Mouse (Mus musculus): ENCODE measurements at regions not wholly inside any gene's neighbourhood (a gene's known extent, or its start where the extent isn't known, plus 50 kb on each side); places are given as distances from the start of the nearest gene placed in this dataset.

DNA sequence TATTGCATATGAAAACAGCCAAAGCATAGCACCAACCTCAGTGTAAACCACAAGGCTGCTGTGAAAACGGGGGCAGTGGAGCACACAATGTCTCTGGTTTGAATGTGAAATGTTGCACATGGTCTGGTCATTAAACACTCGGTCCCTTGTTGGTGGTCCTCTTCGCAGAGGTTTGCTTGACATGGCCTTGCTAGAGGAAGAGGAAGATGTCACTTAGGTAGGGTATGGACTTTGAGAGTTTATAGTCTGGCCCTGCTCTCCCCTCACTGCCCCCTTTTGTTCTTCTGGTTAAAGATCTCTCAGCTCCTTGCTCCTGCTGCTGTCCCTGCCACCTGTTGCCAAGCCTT, 125.9 kb upstream of the Ift57 start:
- no peak for DNase-seq (ENCODE audit: low spot score in 2 of 2)

DNA sequence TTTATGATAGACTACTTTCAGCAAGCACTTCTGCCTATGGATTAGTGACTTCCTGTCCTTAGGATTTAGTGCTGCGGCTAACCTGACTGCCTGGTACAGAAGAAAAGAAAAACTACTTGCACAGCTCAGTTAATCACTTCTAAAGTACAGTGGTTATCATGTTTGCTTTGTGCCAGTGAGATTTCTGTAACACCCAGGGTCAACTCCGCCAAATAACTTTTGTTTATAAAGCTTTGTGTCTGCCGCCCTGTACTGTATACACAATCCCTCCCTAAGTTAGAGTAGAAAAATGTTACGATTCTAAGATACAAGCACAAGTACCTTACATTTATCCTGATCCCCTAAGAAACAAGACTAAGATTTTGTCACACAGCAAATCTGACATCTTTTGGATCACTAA, 120.1 kb upstream of the Ift57 start:
- DNase-seq (ENCODE audit: low spot score in 2 of 2) = no peak

DNA sequence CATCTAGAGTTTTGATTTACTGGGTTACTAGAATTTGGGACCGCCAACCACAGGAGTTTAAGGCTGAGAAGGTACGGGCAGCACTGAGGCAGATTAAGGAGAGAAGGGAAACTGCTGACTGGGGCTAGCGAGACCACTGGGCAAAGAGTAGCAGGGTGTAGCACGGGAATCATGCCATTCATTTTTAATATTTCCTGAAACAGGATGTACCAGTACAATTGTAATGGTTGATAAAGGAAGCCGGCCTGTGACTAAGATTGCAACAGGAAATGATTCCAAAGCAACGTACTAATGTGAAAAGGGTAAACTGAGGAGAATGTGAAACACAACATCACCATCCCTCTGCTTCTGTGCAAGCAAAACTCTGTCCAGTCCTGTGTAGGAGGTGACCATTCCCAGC, 118.3 kb upstream of the Ift57 start:
- DNase-seq (ENCODE audit: low spot score in 2 of 2) = no peak

DNA sequence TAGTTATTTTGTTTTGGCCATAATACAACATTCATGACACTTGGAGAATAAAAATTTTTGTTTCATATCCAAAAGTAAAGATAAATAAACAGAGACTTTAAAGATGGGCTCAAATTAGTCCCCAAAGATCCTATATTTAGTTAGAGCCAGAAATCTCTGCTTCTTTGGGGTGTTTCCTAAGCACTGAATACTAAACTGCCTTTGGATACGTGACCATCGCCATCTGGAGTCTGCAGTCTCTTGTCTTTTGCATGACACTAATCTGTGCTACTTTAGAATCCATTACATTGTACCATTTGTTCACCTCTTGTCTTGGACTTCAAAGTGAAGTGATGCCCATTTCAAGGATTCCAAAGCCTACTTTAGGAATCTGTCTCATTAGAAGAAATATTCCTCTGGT, 92.5 kb upstream of the Ift57 start:
- no peak for DNase-seq (ENCODE audit: low spot score in 2 of 2)

DNA sequence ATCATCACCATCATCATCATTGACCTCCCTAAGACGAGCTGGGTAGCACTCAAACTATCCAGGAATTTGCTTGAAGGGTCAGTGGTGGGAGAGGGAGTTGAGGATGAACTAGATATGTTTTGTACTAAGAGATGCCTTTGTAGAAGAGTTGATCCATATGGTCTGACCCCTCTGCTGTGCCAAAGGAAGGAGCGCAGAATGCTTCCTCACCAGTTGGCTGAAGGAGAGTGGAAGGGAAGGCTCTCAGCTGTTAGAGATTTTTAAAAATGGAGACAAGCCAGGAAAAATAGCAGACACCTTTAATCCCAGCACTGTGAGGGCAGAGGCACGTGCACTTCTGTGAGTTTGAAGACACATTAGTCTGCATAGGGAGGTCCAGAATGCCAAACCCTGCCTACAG, 84.2 kb upstream of the Ift57 start:
- DNase-seq (ENCODE audit: low spot score in 2 of 2) = no peak

DNA sequence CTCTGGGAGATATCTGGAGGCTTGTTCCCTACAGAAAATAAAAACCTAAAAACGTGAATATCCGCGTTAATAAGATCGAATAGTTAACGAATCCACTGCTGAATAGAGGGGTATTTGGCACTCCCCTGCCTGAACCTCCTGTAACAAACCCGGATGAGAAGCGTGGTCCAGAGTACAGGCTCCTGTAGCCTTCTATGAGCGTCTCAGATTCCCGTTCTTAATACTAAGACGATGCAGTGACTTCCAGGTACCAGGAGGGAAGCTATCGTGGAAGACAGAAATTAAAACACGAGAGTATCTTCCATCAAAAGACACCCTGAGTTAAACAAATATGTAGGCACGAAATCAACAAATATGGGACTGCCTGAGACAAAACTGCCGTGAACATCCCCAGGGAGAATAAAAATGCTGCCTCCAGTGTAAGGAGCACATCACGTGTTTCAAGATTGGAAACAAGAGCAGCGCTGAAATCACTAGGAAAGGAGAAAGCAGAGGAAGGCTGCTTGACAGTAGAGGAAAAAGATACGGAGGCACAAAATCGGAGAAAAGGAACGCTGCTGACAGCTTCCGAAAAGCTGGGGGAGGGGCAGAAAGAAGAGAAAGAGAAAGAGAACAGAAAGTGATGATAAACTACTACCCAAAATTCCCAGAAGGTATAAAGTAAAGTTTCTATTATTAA, 83.6 kb upstream of the Ift57 start:
- DNase-seq (ENCODE audit: low spot score in 2 of 2) = no peak

DNA sequence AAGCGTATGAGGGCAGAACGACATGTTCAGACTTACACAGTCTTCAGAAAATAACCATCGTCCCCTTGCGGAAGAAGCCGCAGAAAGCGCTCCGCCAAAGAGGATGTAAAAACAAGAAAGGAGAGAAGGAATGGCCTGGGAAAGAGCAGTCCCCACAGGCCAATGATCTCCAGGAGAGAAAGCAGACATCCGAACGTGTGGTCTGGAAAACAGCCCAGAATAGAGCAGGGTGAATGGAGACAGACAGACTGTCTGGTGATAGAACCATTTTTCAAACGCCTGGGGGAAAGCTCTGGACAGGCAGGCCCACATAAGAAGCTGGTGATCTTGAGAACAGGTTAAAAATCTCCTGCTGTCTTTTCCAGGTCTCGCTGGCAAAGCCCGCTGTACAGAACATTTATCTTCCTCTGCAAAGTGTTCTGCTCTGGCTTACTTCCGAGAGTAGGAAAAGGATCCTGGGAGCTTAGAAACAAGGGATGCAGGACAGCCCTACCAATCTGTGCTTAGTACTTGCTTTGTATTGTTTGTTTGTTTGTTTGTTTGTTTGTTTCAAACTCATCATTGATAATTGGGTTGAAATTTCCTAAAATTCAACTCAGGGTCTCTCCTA, 82.7 kb upstream of the Ift57 start:
- DNase-seq (ENCODE audit: low spot score in 2 of 2) = no peak

DNA sequence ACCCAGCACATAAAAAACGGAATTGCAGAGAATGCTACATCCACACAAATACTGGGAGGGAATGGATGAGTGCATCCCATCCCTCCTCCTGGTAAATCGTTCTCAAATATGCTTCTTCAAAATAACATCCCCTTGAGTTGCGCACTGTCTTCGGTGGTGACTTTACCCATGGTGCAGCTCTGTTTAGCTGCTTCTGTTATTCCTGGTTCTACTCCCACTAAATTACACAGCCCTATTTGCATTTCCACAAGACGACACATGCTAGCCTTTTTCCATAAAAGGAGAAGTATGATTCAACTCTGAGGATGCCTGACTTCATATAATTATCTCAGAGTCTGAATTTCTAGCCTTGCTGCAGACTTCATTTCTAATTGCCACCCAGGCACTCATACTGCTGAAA, 65.5 kb upstream of the Ift57 start:
- no peak for DNase-seq (ENCODE audit: low spot score in 2 of 2)

DNA sequence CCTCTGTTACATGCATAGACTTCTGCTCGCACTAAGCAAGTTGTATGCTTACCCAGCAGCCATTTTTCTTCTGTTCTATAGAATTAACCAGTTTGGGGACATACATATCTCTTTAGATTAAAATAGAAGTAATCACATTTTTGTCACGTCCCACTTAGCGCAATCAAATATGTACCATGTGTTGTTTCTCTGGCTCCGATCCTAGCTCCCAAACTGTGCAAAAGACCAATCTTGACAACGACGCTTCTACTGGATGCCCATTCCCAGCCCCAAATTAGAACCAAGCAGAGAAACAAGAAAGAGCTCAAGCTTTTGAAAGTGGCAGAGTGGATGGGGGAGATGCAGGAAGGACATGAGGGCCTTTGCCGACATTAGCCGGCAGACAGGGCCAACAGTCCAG, 63.5 kb upstream of the Ift57 start:
- DNase-seq (ENCODE audit: low spot score in 2 of 2) = no peak

DNA sequence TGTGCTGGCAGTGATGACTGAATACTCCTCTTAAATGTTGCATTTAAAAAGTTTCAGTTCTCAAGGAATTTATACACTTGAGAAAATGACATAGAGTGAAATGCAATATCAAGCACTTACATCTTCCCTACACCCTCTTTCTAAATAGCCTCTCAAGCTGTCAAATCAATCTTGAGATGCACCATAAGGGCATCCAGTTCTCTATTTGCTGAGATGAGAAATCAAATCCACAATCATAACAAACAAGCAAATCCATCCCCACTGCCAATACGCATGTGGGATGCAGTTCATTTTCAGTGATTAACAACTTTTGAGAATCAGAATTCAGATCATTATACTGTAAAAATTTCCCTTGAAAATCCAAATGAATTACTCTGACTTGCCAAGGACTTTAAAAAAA, 62.6 kb upstream of the Ift57 start:
- no peak for DNase-seq (ENCODE audit: low spot score in 2 of 2)

DNA sequence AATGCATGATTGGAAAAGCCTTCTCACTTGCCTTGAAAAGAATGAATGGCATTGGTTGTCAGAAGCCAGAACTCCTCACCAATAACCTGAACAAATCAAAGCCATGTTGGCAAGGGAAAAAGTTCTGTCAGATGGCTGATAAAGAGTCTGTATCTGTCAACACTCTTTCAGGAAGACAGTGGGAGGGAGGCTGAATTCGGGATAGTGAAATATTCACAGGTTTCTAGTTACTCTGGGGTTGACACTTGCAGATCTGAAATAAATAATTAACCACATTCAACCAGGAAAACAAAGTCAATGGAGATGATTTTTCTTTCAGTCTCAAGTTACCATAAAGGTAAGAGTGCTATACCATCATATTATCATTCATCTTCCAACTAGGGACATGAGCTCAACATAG, 56.3 kb upstream of the Ift57 start:
- no peak for DNase-seq (ENCODE audit: low spot score in 2 of 2)

DNA sequence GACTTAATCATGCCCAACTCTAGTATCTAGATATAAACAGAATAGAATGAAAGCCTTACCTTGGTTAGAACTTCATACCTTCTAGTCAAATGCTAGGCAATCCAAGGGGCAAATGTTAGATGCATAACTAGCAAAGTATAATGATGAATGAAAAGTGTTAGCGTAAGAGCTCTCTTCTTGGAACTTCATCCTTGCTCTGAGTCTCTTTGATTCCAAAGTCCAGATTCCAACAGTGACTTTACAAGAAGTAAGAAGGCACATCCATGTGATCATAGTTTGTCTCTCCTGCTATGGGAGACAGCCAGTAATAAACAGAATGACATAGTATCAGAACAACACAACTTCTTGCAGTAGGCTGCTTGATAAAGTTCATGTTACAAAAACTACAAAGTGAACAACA, 54.6 kb upstream of the Ift57 start:
- DNase-seq (ENCODE audit: low spot score in 2 of 2) = no peak

DNA sequence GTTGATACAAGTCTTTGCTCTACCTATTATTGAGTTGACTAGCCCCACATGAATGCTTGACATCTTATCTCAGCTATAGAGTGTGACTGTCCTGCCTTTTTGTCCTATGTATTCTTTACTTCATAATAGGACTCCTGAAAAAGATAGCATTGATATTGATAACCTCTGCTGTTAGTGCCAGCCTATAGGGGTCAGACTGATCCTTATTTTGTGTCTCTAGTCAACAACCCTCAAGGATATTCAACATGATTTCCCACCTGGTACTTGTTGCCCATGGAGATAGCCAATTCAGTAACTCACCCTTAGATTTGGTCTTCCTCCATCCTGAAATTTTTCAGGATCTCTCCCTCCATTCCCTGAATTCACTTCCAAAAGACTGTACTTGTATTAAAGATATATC, 52.6 kb upstream of the Ift57 start:
- DNase-seq (ENCODE audit: low spot score in 2 of 2) = no peak
